ENCODE assay signal across 13 mouse cellular contexts in the genomic region with DNA sequence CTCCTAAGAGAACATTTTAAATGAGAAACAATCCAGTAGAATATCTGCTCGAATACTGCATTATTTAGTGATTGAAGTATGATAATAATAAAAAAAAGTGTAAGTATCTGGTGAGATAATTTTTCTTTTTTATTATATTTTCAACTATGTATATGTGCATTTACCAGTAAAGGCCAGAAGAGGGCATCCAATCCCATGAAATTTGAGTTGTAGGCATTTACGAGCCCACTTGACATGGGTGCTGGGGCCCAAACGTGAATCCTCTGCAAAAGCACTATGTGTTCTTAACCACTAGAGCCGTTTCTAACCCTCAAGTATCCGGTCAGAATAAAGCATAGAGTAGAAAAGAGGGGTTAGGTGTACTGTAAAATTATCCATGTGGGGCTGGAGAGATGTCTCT. TPM values are rescaled to one million over a fixed set of nuclear protein-coding genes. Genes with fewer than 3 reads are reported as not detected.
A peak's percentile ranks its signal among the peaks of the same experiment; 100 is the strongest.
DNase-seq lines count a peak whose midpoint lies in the region; ATAC-seq and TF ChIP-seq lines count a peak whose summit lies in the region.
"Had no signal": no experiment of that assay in that cellular context is flagged by ENCODE, and none has a peak within 500 bp of the region (broad histone marks: within the 10 kb centered on the region; RNA-seq: fewer than 3 reads in every experiment).

No protein-coding gene starts in this region.

- in situ Hi-C loops in ES-E14 (cut with MboI; ENCODE audit: low sequenced_read_pairs in 2 of 2, unreplicated experiment in 2 of 2): loop anchor here in 1 of 2 experiments (10.0 kb wide), 1 partner anchor 74 kb away; no protein-coding TSS in a partner anchor

- H3K4me1 ChIP-seq in ES-E14 (ENCODE audit: control insufficient read depth in 2 of 2, insufficient read depth in 2 of 2, low read length in 2 of 2, poor library complexity in 1 of 2): peaks cover 0 to 7% of the 10 kb centered on the region in 2 experiments; a peak in 2 of 4 replicates
- H3K4me1 ChIP-seq: forebrain, embryonic 13.5 days; hindbrain, embryonic 10.5 days; limb, embryonic 12.5 days; neural tube, embryonic 13.5 days had no signal

- H3K27ac ChIP-seq in left cerebral cortex, adult 2 months: no peak overlapping the region
- H3K27ac ChIP-seq in ES-E14 (ENCODE audit: insufficient read depth, low read depth, low read length, poor library complexity, severe bottlenecking): no peak overlapping the region
- H3K27ac ChIP-seq: forebrain, embryonic 13.5 days; hindbrain, embryonic 10.5 days; limb, embryonic 12.5 days; neural tube, embryonic 13.5 days had no signal

- no peak overlapping the region for H3K9ac ChIP-seq in ES-E14 (ENCODE audit: insufficient read depth, low read depth, low read length, poor library complexity, severe bottlenecking)
- H3K9ac ChIP-seq: forebrain, embryonic 13.5 days; limb, embryonic 12.5 days; neural tube, embryonic 13.5 days had no signal

- no peaks in the 10 kb centered on the region for H3K9me3 ChIP-seq in ES-E14 (ENCODE audit: control insufficient read depth, insufficient read depth, low read depth, low read length)
- H3K9me3 ChIP-seq: forebrain, embryonic 13.5 days; hindbrain, embryonic 10.5 days; limb, embryonic 12.5 days; neural tube, embryonic 13.5 days had no signal

- intact Hi-C loops in left cerebral cortex, adult 2 months (cut with DNase I): no loop called here
- intact Hi-C loops in left cerebral cortex, postnatal 10 days (cut with DNase I): no loop called here

- peak; percentile 51 for TF ChIP-seq CTCF in left cerebral cortex, adult 2 months (IDR thresholded peaks at IDR 0.05)

- H3K36me3 ChIP-seq in ES-E14 (ENCODE audit: control insufficient read depth, insufficient read depth, low read length, poor library complexity, severe bottlenecking): no peaks in the 10 kb centered on the region
- H3K36me3 ChIP-seq: hindbrain, embryonic 10.5 days; limb, embryonic 12.5 days; neural tube, embryonic 13.5 days had no signal

- DNase-seq in left cerebral cortex, adult 2 months (ENCODE audit: extremely low spot score in 1 of 2, low spot score in 2 of 2): no peak
- no peak for DNase-seq in left cerebral cortex, postnatal 10 days (ENCODE audit: extremely low spot score in 1 of 2, low spot score in 2 of 2)
- peak; percentile 67 for DNase-seq in CD4-positive, CD25-positive, alpha-beta regulatory T cell, adult 2 months (ENCODE audit: low read depth, low spot score)
- DNase-seq in ES-E14 (ENCODE audit: low read depth, low spot score): no peak
- DNase-seq in gastrocnemius, adult 18-20 months (ENCODE audit: low spot score): no peak
- DNase-seq in lung, postnatal 10 days: no peak
- DNase-seq: heart, adult 18-20 months; right cerebral cortex, postnatal 25 days had no signal

- 0 out of 2 replicates have a peak, but pooled peaks have one; percentile 41 for ATAC-seq in megakaryocyte-erythroid progenitor cell, adult 5-6 weeks (replicated peaks; ENCODE audit: low FRiP score, low TSS enrichment, poor library complexity, severe bottlenecking)
- ATAC-seq: forebrain, embryonic 13.5 days had no signal

- H3K4me3 ChIP-seq in left cerebral cortex, adult 2 months: no peak overlapping the region
- no peak overlapping the region for H3K4me3 ChIP-seq in ES-E14 (ENCODE audit: insufficient read depth in 1 of 2, low read depth in 1 of 2, low read length in 2 of 2, poor library complexity in 1 of 2, severe bottlenecking in 1 of 2)
- H3K4me3 ChIP-seq: forebrain, embryonic 13.5 days; hindbrain, embryonic 10.5 days; limb, embryonic 12.5 days; neural tube, embryonic 13.5 days had no signal

TF ChIP-seq in ES-E14, 5 proteins besides CTCF, POLR2A, EP300 and RAD21:
- no peak for TF ChIP-seq ZNF384 (IDR thresholded peaks at IDR 0.05; ENCODE audit: low read depth, low read length)
- no peak for TF ChIP-seq MAFK (IDR thresholded peaks at IDR 0.05; ENCODE audit: insufficient read depth, low read depth, low read length)
- TF ChIP-seq HCFC1 (IDR thresholded peaks at IDR 0.05; ENCODE audit: borderline replicate concordance, insufficient read depth, low read length): no peak
- no peak for TF ChIP-seq CHD2 (IDR thresholded peaks at IDR 0.05; ENCODE audit: low read depth, low read length)
- TF ChIP-seq ZC3H11A (IDR thresholded peaks at IDR 0.05; ENCODE audit: borderline replicate concordance, low read depth, low read length): peak; percentile 70

RNA-seq across cellular contexts. Expression of gene Slc35f2, which starts 20.4 kb away (rescaled TPM):
- 1 to 10 TPM; 2.8 to 3.1 TPM for total RNA-seq in left cerebral cortex, adult 2 months (2021)
- total RNA-seq in left cerebral cortex, postnatal 10 days (2021): 1 to 10 TPM; 7.6 to 8.6 TPM
- 61.1 and 76.7 TPM in 2 replicates for total RNA-seq in ES-E14 (2012; rRNA removed)
- 3.2 and 3.3 TPM in 2 replicates for total RNA-seq in megakaryocyte-erythroid progenitor cell, adult 5-6 weeks (2014; fragmentation: Nextera tagmentation)
- 1.6 and 2.7 TPM in 2 replicates for total RNA-seq in megakaryocyte-erythroid progenitor cell, adult 5-6 weeks (2017)
- total RNA-seq in gastrocnemius, adult 18-20 months (2021): not detected

RNA-seq across cellular contexts. Expression of gene Rab39, which starts 44.9 kb away (rescaled TPM):
- total RNA-seq in left cerebral cortex, adult 2 months (2021): 1 to 10 TPM; 1.8 TPM
- 1 to 10 TPM; 1.2 to 1.7 TPM for total RNA-seq in left cerebral cortex, postnatal 10 days (2021)
- 1.1 and 1.8 TPM in 2 replicates for total RNA-seq in ES-E14 (2012; rRNA removed)
- not detected in 2 replicates for total RNA-seq in megakaryocyte-erythroid progenitor cell, adult 5-6 weeks (2014; fragmentation: Nextera tagmentation)
- not detected in 2 replicates for total RNA-seq in megakaryocyte-erythroid progenitor cell, adult 5-6 weeks (2017)
- total RNA-seq in gastrocnemius, adult 18-20 months (2021): not detected
